Mouse (Mus musculus): ENCODE data around the gene Ryr3. TPM values are rescaled to one million over a fixed set of nuclear protein-coding genes. Genes with fewer than 3 reads are reported as not detected.

Ryr3 gene
- polyA plus RNA-seq, 1 experiment from 2014 or later = 14.1 TPM

GRCm38 (mm10) chr2:112845583-112846512, 371.0 kb downstream of the Ryr3 start:
- Histone ChIP-seq H3K36me3 (ENCODE audit: control insufficient read depth, insufficient read depth, low read length) (no peaks in the 10 kb centered on the region), H3K9ac (replicated peaks; ENCODE audit: low read depth, low read length) (no peak overlapping the region), H3K4me3 (ENCODE audit: low read depth, low read length) (no peak overlapping the region), H3K4me1 (ENCODE audit: control insufficient read depth, insufficient read depth, low read length) (no peaks in the 10 kb centered on the region), H3K27me3 (ENCODE audit: control insufficient read depth, insufficient read depth, low read length) (no peaks in the 10 kb centered on the region), H3K9me3 (ENCODE audit: control insufficient read depth, low read length) (0 out of 2 replicates have a peak, but pooled peaks cover 2% of the 10 kb centered on the region), H3K4me2 (ENCODE audit: low read depth, low read length) (no peak overlapping the region), H3K27ac (ENCODE audit: low read depth, low read length) (no peak overlapping the region)
- peak; percentile 54; the same call in 1 of the 2 replicates for ATAC-seq (ENCODE audit: low read depth)
- WGBS = 25% methylated on average over 4 of the region's 4 CpGs

DNA sequence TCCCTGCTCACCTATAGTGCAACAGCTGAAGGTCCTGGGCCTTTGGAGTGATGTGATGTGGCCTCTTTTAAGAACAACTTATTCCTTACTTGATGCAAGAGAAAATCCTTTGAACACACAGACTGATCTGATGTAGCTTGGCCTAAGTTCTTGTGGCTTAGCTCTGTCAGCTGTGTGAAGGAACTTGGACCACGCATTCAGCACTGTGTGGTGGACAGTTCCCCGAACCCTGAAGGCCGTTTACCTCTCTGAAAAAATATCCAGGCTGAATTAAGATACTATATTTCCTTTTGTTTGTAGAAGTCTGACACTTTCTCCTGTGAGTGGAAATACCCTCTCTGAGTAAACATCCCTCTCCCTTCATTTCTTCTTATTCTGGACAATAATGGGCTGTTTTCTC, 374.0 kb downstream of the Ryr3 start:
- no peaks in the 10 kb centered on the region for H3K36me3 ChIP-seq (ENCODE audit: control insufficient read depth, insufficient read depth, low read length)
- 41% methylated on average over 3 of the region's 3 CpGs for WGBS
- H3K27me3 ChIP-seq (ENCODE audit: control insufficient read depth, insufficient read depth, low read length) = no peaks in the 10 kb centered on the region
- no peak overlapping the region for H3K4me2 ChIP-seq (ENCODE audit: low read depth, low read length)
- no peak for ATAC-seq (ENCODE audit: low read depth)
- H3K4me1 ChIP-seq (ENCODE audit: control insufficient read depth, insufficient read depth, low read length) = no peaks in the 10 kb centered on the region
- no peak overlapping the region for H3K27ac ChIP-seq (ENCODE audit: low read depth, low read length)
- H3K9ac ChIP-seq (replicated peaks; ENCODE audit: low read depth, low read length) = no peak overlapping the region
- H3K4me3 ChIP-seq (ENCODE audit: low read depth, low read length) = no peak overlapping the region
- H3K9me3 ChIP-seq (ENCODE audit: control insufficient read depth, low read length) = no peaks in the 10 kb centered on the region

GRCm38 (mm10) chr2:112831423-112832305, 385.2 kb downstream of the Ryr3 start:
- Histone ChIP-seq H3K4me2 (ENCODE audit: low read depth, low read length) (no peak overlapping the region), H3K27me3 (ENCODE audit: control insufficient read depth, insufficient read depth, low read length) (no peaks in the 10 kb centered on the region)
- ATAC-seq (ENCODE audit: low read depth) = no peak

DNA sequence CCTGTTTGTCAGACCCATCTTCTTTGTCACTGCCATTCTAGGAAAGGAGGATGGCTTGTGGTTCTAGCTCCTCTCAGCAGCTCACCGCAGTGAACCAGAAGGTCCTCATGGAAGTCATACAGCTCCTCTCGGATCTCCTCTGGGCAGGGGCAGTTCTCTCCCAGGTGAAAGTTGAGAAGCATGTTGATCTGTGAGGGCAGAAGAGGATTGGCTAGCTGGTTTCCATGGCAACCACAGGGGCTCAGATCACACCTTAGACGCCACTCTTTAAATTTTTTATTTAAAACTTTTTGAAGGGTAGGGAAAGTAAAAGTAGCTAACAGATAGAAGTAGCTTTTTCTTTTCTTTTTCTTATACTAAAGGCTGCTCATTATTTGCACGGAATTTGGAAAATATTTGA, 390.3 kb downstream of the Ryr3 start:
- no peak overlapping the region for H3K4me2 ChIP-seq (ENCODE audit: low read depth, low read length)
- ATAC-seq (ENCODE audit: low read depth) = no peak
- no peak overlapping the region for H3K9ac ChIP-seq (replicated peaks; ENCODE audit: low read depth, low read length)
- whole genome bisulfite sequencing = 46% methylated on average over 4 of the region's 4 CpGs
- H3K36me3 ChIP-seq (ENCODE audit: control insufficient read depth, insufficient read depth, low read length) = no peaks in the 10 kb centered on the region
- H3K27ac ChIP-seq (ENCODE audit: low read depth, low read length) = no peak overlapping the region
- H3K4me1 ChIP-seq (ENCODE audit: control insufficient read depth, insufficient read depth, low read length) = no peaks in the 10 kb centered on the region
- no peak overlapping the region for H3K4me3 ChIP-seq (ENCODE audit: low read depth, low read length)
- H3K27me3 ChIP-seq (ENCODE audit: control insufficient read depth, insufficient read depth, low read length) = no peaks in the 10 kb centered on the region
- H3K9me3 ChIP-seq (ENCODE audit: control insufficient read depth, low read length) = no peaks in the 10 kb centered on the region

More at GRCm38 (mm10) chr2:112831423-112832305, 385.2 kb downstream of the Ryr3 start:
- Histone ChIP-seq H3K36me3 (ENCODE audit: control insufficient read depth, insufficient read depth, low read length) (no peaks in the 10 kb centered on the region), H3K4me3 (ENCODE audit: low read depth, low read length) (no peak overlapping the region), H3K4me1 (ENCODE audit: control insufficient read depth, insufficient read depth, low read length) (no peaks in the 10 kb centered on the region), H3K9me3 (ENCODE audit: control insufficient read depth, low read length) (no peaks in the 10 kb centered on the region), H3K9ac (replicated peaks; ENCODE audit: low read depth, low read length) (no peak overlapping the region), H3K27ac (ENCODE audit: low read depth, low read length) (no peak overlapping the region)
- 34% methylated on average over 4 of the region's 4 CpGs for WGBS

DNA sequence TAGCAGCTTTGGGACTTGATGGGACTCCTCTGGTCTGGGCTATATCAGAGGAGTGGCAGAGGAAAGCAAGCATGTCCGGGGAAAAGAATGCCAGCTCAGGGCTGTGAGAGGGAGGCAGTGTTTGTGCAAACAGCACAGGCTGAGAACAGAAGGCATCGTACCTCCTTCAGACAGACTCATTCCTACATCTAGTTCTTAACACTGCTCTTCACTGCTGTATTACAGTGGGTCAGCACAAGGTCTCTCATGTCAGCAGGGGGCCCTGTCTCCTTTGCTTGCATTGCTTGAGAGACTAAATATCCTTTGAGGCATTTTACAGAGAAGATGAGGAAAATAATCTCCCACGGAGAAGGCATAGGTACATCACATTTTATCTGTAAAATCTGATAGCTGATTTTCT, 394.2 kb downstream of the Ryr3 start:
- Histone ChIP-seq H3K36me3 (ENCODE audit: control insufficient read depth, insufficient read depth, low read length) (no peaks in the 10 kb centered on the region), H3K9ac (replicated peaks; ENCODE audit: low read depth, low read length) (no peak overlapping the region), H3K4me2 (ENCODE audit: low read depth, low read length) (no peak overlapping the region), H3K9me3 (ENCODE audit: control insufficient read depth, low read length) (no peaks in the 10 kb centered on the region), H3K27me3 (ENCODE audit: control insufficient read depth, insufficient read depth, low read length) (no peaks in the 10 kb centered on the region), H3K4me1 (ENCODE audit: control insufficient read depth, insufficient read depth, low read length) (no peaks in the 10 kb centered on the region), H3K27ac (ENCODE audit: low read depth, low read length) (no peak overlapping the region), H3K4me3 (ENCODE audit: low read depth, low read length) (no peak overlapping the region)
- peak; percentile 65; the same call in 1 of the 2 replicates for ATAC-seq (ENCODE audit: low read depth)
- 52% methylated on average over 3 of the region's 3 CpGs for WGBS

GRCm38 (mm10) chr2:112819059-112819458, 397.8 kb downstream of the Ryr3 start:
- peak; percentile 58; the same call in 1 of the 2 replicates for ATAC-seq (ENCODE audit: low read depth)
- Histone ChIP-seq H3K27me3 (ENCODE audit: control insufficient read depth, insufficient read depth, low read length) (no peaks in the 10 kb centered on the region), H3K9me3 (ENCODE audit: control insufficient read depth, low read length) (no peaks in the 10 kb centered on the region), H3K4me1 (ENCODE audit: control insufficient read depth, insufficient read depth, low read length) (no peaks in the 10 kb centered on the region), H3K9ac (replicated peaks; ENCODE audit: low read depth, low read length) (no peak overlapping the region), H3K4me2 (ENCODE audit: low read depth, low read length) (no peak overlapping the region), H3K4me3 (ENCODE audit: low read depth, low read length) (no peak overlapping the region), H3K27ac (ENCODE audit: low read depth, low read length) (no peak overlapping the region), H3K36me3 (ENCODE audit: control insufficient read depth, insufficient read depth, low read length) (no peaks in the 10 kb centered on the region)
- WGBS = 41% methylated on average over 2 of the region's 2 CpGs

DNA sequence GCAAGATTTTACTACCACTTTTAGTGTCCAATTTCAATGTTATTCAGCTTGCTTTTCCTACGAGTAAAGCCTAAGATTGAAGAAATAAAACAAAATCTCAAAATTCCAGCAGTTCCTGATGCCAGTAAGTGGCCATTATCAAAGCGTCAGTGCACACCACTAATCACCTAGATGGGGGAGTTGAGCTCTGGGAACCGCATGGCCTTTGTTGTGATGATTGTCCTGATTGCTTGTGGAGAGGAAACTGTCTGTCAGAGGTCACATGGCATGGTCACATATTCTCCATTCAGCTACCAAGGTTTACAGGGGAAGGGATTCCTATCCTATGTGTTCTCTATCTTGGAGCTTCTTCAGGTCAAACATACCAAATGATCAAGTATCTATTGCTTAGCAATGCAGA, 399.9 kb downstream of the Ryr3 start:
- no peaks in the 10 kb centered on the region for H3K36me3 ChIP-seq (ENCODE audit: control insufficient read depth, insufficient read depth, low read length)
- no peak for ATAC-seq (ENCODE audit: low read depth)
- no peak overlapping the region for H3K4me3 ChIP-seq (ENCODE audit: low read depth, low read length)
- no peaks in the 10 kb centered on the region for H3K9me3 ChIP-seq (ENCODE audit: control insufficient read depth, low read length)
- H3K27ac ChIP-seq (ENCODE audit: low read depth, low read length) = no peak overlapping the region
- H3K27me3 ChIP-seq (ENCODE audit: control insufficient read depth, insufficient read depth, low read length) = no peaks in the 10 kb centered on the region
- no peak overlapping the region for H3K4me2 ChIP-seq (ENCODE audit: low read depth, low read length)
- 44% methylated on average over 3 of the region's 3 CpGs for WGBS
- no peak overlapping the region for H3K9ac ChIP-seq (replicated peaks; ENCODE audit: low read depth, low read length)
- no peaks in the 10 kb centered on the region for H3K4me1 ChIP-seq (ENCODE audit: control insufficient read depth, insufficient read depth, low read length)

- H3K9me3 ChIP-seq (ENCODE audit: control insufficient read depth, low read length) = no peaks in the 10 kb centered on the region
- no peak overlapping the region for H3K27ac ChIP-seq (ENCODE audit: low read depth, low read length)
- 88% methylated on average over 3 of the region's 3 CpGs for WGBS
- no peak overlapping the region for H3K4me2 ChIP-seq (ENCODE audit: low read depth, low read length)
- no peaks in the 10 kb centered on the region for H3K4me1 ChIP-seq (ENCODE audit: control insufficient read depth, insufficient read depth, low read length)
- ATAC-seq (ENCODE audit: low read depth) = no peak
- no peaks in the 10 kb centered on the region for H3K27me3 ChIP-seq (ENCODE audit: control insufficient read depth, insufficient read depth, low read length)
- no peak overlapping the region for H3K4me3 ChIP-seq (ENCODE audit: low read depth, low read length)
- no peak overlapping the region for H3K9ac ChIP-seq (replicated peaks; ENCODE audit: low read depth, low read length)
- H3K36me3 ChIP-seq (ENCODE audit: control insufficient read depth, insufficient read depth, low read length) = no peaks in the 10 kb centered on the region
Measured at GRCm38 (mm10) chr2:112815960-112816359, 400.9 kb downstream of the Ryr3 start.
